Mouse (Mus musculus): ENCODE measurements around the gene 4930449I24Rik.
"Not testable (repeated sequence)": the region's sequence is repeated elsewhere in the genome, so short reads cannot be mapped to it uniquely, and the experiment has no call there.

4930449I24Rik gene

GRCm38 (mm10) chr5:146502099-146502498 is at the start of gene 4930449I24Rik:
Gene 4930449I24Rik, plus strand, starts transcription at chr5:146502399.
- not testable (repeated sequence) for DNase-seq

- no peak for DNase-seq
Observed at GRCm38 (mm10) chr5:146453556-146453955, 48.6 kb upstream of the 4930449I24Rik start.

- no peak for DNase-seq
Observed at GRCm38 (mm10) chr5:146461612-146462011, 40.6 kb upstream of the 4930449I24Rik start.

GRCm38 (mm10) chr5:146466663-146467062 is 35.5 kb upstream of the 4930449I24Rik start:
- no peak for DNase-seq

GRCm38 (mm10) chr5:146468311-146468710 is 33.9 kb upstream of the 4930449I24Rik start:
- DNase-seq = no peak

DNA sequence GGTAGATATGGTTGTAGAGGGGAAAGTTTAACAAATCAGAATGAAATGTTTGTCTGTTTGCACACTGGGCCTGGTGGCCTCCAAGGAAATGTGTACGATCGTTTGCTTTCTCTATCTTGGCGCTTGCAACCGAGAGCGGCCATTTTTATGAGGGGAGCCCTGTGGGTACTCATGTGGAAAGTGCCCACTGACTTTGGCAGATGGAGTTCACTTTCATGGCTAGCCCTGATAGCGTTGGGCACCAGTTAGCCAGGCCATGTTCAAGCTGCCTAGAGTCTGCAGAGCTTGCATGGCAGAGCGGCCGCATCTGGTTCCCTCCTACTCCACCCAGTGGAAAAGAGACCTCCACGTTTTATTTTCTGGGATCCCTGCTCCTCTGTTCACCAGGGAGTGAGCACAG is 31.4 kb upstream of the 4930449I24Rik start:
- no peak for DNase-seq

DNA sequence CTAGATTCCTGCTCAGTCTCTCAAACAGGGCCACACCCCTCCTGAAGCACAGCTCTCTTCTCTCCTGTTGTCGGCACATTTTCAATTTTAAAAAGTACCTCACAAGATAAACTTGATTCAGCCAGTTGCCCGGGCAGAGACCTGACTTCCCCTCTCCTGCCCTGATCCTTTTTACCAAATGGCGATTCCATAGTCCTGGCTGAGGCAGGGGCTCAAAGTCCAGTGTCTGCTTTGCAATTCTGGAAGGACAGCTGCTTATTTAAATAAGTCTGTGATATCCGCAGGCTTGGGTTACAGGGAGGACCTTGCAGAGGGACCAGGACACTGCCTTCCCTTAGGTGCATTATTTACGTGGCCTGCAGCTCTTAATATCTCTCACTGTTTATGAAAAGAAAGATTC is 30.9 kb upstream of the 4930449I24Rik start:
- no peak for DNase-seq

GRCm38 (mm10) chr5:146471821-146472220 is 30.4 kb upstream of the 4930449I24Rik start:
- DNase-seq = no peak

DNA sequence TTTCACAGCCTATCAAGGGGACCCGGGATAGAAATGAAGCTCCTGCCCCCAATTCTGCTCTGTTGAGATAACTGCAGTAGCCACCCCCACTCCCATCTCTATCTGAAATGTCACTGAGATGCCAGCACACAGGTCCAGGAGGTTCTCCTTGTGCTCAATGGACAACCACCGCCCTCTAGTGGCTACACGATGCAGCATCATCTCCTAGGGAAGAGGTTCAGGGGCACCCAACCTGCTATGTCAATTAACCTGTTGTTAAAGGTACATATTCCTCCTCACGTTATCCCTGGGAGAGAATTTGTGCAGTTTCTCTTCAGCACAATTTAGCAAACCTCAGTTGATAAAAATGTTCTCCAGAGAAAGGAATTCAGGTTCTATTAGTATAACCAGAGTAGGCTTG is 22.6 kb upstream of the 4930449I24Rik start:
- DNase-seq = peak; percentile 20

DNA sequence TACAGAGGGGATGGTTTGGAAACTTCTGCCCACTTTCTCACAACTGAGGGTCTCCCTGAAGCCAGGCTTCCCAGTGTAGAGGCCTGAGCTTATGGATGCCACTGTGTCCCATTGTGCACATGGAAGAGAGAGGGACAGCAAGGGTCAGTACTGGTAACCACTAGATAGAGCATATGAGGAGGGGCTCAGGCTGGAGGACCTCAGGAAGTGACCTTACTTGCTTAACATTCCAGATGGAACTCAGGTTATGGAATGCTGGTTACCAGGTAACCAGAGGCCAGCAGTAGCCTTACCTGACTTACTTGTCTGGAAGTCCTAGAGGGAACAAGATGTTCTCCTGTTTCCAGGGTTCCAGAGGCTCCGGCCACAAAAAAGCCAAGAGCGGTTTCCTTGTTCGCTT is 20.5 kb upstream of the 4930449I24Rik start, which contains the start of gene Gm6408:
Gm6408 (plus strand) TSS at position 301 of the 400 bp plus-strand sequence.
- DNase-seq = not testable (repeated sequence)

DNA sequence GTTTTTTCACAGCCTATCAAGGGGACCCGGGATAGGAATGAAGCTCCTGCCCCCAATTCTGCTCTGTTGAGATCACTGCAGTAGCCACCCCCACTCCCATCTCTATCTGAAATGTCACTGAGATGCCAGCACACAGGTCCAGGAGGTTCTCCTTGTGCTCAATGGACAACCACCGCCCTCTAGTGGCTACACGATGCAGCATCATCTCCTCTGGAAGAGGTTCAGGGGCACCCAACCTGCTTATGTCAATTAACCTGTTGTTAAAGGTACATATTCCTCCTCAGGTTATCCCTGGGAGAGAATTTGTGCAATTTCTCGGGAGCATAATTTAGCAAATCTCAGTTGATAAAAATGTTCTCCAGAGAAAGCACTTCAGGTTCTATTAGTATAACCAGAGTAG is 13.2 kb upstream of the 4930449I24Rik start:
- not testable (repeated sequence) for DNase-seq

- not testable (repeated sequence) for DNase-seq
Observed at GRCm38 (mm10) chr5:146491063-146491462, 11.1 kb upstream of the 4930449I24Rik start, which contains the start of gene Gm6370. Gene Gm6370, plus strand, starts transcription at chr5:146491363.

GRCm38 (mm10) chr5:146513823-146514222 is 11.6 kb downstream of the 4930449I24Rik start, which contains the start of gene Gm3402:
Gene Gm3402, plus strand, starts transcription at chr5:146514123.
- DNase-seq = not testable (repeated sequence)

- not testable (repeated sequence) for DNase-seq
Observed at GRCm38 (mm10) chr5:146525501-146525900, 23.3 kb downstream of the 4930449I24Rik start, which contains the start of gene Gm3404. Gene Gm3404, plus strand, starts transcription at chr5:146525801.

GRCm38 (mm10) chr5:146537347-146537746 is 35.1 kb downstream of the 4930449I24Rik start, which contains the start of gene Gm3409:
Gene Gm3409, plus strand, starts transcription at chr5:146537647.
- DNase-seq = not testable (repeated sequence)

Data from right cerebral cortex, postnatal 4 days (tissue).